In the genomic region with DNA sequence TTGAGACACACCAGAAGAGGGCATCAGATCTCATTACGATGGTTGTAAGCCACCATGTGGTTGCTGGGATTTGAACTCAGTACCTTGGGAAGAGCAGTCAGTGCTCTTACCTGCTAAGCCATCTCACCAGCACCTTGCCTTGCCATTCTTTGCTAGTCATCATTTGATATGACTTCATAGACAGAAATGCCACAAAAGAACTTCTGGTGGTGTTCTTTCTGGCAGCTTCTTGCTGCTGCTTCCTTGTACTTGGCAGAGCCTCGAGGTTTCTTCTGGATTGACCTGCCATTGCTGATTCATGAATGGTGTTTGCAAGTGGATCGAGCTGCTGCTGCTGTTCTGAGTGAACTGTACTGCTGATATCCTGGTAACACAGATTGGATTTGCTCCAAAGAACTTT, we compare ENCODE assay signal across 26 mouse cellular contexts. TPM values are rescaled to one million over a fixed set of nuclear protein-coding genes. Genes with fewer than 3 reads are reported as not detected.
"Had no signal": no experiment of that assay in that cellular context is flagged by ENCODE, and none has a peak within 500 bp of the region (broad histone marks: within the 10 kb centered on the region; RNA-seq: fewer than 3 reads in every experiment).

No protein-coding gene starts in this region.

- H3K27ac ChIP-seq: liver, embryonic 15.5 days; lung, embryonic 15.5 days; macrophage; midbrain, embryonic 13.5 days; midbrain, embryonic 15.5 days; neural tube, embryonic 13.5 days; neural tube, embryonic 15.5 days had no signal

- ATAC-seq: liver, postnatal 0 days; lung, postnatal 0 days; midbrain, embryonic 13.5 days; midbrain, embryonic 15.5 days had no signal

- DNase-seq: liver, postnatal 0 days; lung, adult 2 months; lung, postnatal 14 days; lung, postnatal 36 days; retina, postnatal 1 day; right cerebral cortex, adult 18-20 months; right cerebral cortex, postnatal 25 days; right cerebral cortex, postnatal 4 days; spleen, adult 18-20 months; thymus, adult 18-20 months; thymus, postnatal 25 days had no signal

- H3K4me3 ChIP-seq: liver, embryonic 15.5 days; lung, embryonic 15.5 days; megakaryocyte, embryonic 14.5 days; midbrain, embryonic 13.5 days; midbrain, embryonic 15.5 days; neural tube, embryonic 13.5 days; neural tube, embryonic 15.5 days had no signal

- H3K4me1 ChIP-seq: liver, embryonic 15.5 days; lung, embryonic 15.5 days; megakaryocyte, embryonic 14.5 days; midbrain, embryonic 13.5 days; midbrain, embryonic 15.5 days; neural tube, embryonic 13.5 days; neural tube, embryonic 15.5 days had no signal

- H3K9me3 ChIP-seq: liver, embryonic 15.5 days; lung, embryonic 15.5 days; midbrain, embryonic 13.5 days; midbrain, embryonic 15.5 days; neural tube, embryonic 13.5 days; neural tube, embryonic 15.5 days had no signal

- H3K36me3 ChIP-seq: liver, embryonic 15.5 days; lung, embryonic 15.5 days; midbrain, embryonic 13.5 days; midbrain, embryonic 15.5 days; neural tube, embryonic 13.5 days; neural tube, embryonic 15.5 days had no signal

- H3K27me3 ChIP-seq: liver, embryonic 15.5 days; lung, embryonic 15.5 days; midbrain, embryonic 13.5 days; midbrain, embryonic 15.5 days; neural tube, embryonic 13.5 days; neural tube, embryonic 15.5 days had no signal

RNA-seq across cellular contexts. Expression of a gene that starts 13.1 kb away (rescaled TPM):
- polyA plus RNA-seq: liver, embryonic 15.5 days; liver, postnatal 0 days; lung, embryonic 15.5 days; lung, postnatal 0 days; midbrain, embryonic 11.5 days; midbrain, embryonic 13.5 days; midbrain, embryonic 15.5 days; midbrain, postnatal 0 days; neural tube, embryonic 11.5 days; neural tube, embryonic 13.5 days; neural tube, embryonic 15.5 days; small intestine, adult 2 months; stomach, embryonic 14.5 days; stomach, embryonic 16.5 days had no signal

RNA-seq across cellular contexts. Expression of a gene that starts 22.7 kb away (rescaled TPM):
- polyA plus RNA-seq: midbrain, embryonic 13.5 days; midbrain, embryonic 15.5 days; midbrain, postnatal 0 days had no signal
